Mouse (Mus musculus) kidney, postnatal 10 days (tissue): ENCODE results near the gene Mapk9.

Source experiments
- DNase-seq: peaks from one replicate; pipeline ENCODE4 v3.0.0; 2021; ENCODE audit warnings: mixed read lengths

The Mapk9 gene

GRCm38 (mm10) chr11:49841886-49842285 lies 4.7 kb upstream of the Mapk9 start:
- DNase-seq = no peak

DNA sequence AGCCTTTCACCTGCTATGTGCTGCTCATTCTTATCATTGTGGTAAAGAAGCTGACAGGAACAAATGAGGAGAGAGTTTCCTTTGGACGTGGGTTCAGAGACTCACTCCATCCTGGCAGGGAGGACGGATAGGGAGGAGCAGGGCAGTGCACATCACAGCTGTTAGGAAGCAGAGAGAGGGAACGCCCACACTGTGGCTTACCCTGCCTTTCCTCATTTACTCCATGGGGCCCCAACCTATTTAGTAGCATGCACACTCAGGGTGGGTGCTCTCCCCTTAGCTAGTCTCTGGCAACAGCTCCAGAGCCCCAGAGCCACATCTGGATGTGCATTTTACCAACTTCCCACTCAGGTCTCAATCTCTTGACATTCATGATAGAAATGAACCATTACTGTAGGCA lies 3.8 kb upstream of the Mapk9 start:
- DNase-seq = no peak

DNA sequence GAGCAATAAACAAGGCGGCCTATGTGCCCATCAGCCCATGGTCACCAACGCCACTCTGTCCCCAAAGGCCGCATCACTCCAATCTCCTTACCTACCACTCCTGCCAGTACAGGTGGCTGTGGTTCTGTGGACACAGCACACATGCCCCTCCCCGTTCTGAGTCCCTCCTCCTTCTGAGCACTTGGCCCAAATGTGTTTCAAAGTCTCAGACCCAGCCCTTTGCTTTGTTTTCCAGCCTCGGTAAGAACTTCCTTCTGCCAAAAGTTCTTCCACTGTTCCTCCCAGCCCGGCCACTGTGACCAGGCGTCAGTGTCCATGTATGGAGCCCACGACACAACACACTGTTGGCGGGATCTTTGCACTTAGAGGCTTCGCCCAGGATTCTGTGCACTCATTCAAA lies 2.2 kb upstream of the Mapk9 start:
- DNase-seq = no peak

GRCm38 (mm10) chr11:49844969-49845368 lies 1.6 kb upstream of the Mapk9 start:
- peak; percentile 83 for DNase-seq

- DNase-seq = no peak
Measured at GRCm38 (mm10) chr11:49845958-49846357, 593 bp upstream of the Mapk9 start.

DNA sequence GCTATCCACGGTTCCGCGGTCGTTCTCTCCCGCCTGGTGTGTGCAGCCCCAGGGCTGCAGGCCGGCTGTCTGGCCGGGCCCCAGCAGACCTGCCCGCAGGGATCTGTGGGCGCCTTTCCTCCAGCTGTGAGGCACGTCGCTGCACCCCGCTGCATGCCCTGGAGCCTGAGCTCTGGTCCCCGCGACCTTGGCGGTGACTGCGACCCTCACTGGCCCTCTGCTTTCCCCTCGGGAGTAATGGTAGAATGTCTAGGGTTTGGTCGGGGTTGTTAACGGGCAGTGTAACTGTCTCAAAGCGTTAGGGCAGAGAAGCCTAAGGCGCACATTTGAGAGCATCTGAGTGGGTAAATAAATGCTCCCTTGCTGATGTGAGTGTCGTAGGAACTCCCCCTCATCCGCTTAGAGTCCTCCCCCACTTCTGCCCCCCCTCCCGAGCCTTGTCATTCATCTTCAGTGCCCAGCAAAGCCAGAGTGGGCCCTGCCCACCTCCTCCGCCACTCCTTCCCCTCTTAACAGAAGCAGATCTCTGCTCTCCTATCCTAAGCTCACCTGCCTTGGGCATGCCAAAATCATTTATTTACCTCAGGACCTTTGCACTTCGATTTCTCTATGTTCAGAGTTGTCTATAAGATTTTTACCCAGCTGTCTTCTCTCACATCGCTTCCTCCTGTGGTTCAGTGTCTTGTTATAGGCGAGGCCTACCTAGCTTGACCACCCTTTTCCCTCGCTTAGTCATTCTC lies 690 bp downstream of the Mapk9 start:
- peak; percentile 54 for DNase-seq

GRCm38 (mm10) chr11:49847811-49848078 lies 1.2 kb downstream of the Mapk9 start:
- no peak for DNase-seq

- peak; percentile 54 for DNase-seq
Measured at GRCm38 (mm10) chr11:49848080-49848815, 1.7 kb downstream of the Mapk9 start.

DNA sequence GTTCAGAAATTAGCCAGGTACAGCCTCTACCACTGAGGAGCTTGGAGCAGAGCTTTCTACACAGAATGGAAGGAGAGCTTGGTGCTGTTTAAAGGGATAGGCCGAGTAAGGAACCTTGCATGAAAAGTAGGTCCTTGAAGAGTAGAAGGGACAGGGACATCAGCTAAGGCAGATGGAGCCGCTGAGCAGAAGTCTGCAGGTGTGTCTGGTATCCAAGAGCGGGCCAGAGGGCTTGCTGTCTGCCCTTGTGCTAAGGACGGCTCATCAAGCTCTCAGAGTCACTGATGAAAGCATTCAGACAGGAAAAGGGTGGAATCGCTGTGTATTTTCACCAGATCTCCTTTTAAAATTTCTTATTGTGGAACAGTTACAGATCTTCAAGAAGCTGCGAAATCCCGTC lies 3.8 kb downstream of the Mapk9 start:
- DNase-seq = no peak

DNA sequence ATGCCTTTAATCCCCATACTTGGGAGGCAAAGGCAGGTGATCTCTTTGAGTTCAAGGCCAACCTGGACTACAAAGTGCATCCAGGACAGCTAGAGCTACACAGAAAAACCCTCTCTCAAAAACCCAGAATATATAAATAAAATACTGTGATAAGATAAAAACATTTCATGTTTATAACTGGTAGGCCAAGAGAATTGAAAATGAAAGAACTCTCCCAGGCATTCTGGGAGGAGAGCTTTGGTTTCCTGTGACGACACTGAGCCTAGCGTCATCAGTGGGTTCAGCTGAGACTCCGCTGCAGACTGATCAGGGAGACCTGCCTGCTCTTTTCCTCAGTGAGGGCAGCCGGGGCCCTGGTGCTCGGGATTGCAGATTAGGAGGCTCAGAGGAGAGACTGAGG lies 8.6 kb downstream of the Mapk9 start:
- no peak for DNase-seq

GRCm38 (mm10) chr11:49861139-49861538 lies 14.6 kb downstream of the Mapk9 start:
- DNase-seq = no peak

- no peak for DNase-seq
Measured at GRCm38 (mm10) chr11:49863926-49864325, 17.4 kb downstream of the Mapk9 start.

- no peak for DNase-seq
Measured at GRCm38 (mm10) chr11:49867320-49867719, 20.8 kb downstream of the Mapk9 start.

- DNase-seq = peak; percentile 64
Measured at GRCm38 (mm10) chr11:49869762-49870161, 23.2 kb downstream of the Mapk9 start.

GRCm38 (mm10) chr11:49871914-49872313 lies 25.4 kb downstream of the Mapk9 start:
- peak; percentile 67 for DNase-seq

DNA sequence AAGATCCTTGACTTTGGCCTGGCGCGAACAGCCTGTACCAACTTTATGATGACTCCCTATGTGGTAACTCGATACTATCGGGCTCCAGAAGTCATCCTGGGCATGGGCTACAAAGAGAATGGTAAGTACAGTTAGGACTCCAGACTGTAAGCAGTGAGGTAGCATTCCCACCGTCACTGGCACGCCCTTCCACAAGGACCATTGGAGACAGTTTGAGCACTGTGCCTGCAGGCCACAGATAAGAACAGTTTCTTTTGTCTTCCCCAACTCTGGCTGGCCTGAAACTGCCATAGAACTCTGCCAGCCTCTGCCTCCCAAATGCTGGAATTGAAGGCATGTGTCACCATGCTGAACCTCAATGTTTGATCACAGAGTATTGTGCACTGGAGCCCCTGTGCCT lies 26.2 kb downstream of the Mapk9 start:
- no peak for DNase-seq

DNA sequence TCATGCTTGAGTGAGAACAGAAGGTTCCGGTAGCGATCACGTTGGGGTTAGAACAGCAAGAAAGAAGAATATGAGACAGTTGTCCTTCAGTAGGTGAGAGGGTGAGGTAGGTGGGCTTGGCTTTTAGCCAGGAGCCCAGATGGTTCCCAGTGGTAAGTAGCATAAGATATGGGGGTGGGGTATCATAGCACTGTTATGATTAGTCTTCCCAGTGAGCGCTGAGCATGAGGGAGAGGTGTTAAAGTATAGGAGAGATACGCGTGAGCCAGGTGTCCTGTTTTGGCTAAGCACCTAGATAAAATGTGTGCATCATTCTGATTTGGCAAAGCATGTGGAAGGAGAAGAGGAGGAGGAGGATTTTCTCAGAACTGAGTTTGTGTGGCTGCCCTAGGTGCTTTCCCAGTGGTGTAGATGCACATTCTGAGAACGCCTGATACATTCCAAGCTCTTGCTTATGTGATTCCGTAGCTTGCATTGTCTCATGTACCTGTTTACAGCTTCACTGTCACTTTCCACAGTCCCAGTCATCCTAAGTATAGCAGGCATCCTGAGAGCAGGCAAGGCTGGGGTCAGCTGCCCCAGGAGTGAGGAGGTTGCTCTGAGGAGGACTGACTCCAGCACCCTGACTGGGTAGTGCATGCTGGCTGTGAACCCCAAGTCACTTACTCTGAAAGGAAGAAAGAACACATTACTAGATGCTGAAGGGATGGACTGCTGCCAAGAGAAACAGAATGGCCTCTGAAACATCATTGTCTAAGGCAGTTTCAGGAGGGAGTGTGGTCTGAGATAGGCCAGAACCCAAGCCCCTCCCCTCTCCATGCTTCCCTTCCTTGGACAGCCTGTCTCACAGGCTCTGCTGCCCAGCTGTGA lies 30.6 kb downstream of the Mapk9 start:
- DNase-seq = peak; percentile 43

- DNase-seq = peak; percentile 19
Measured at GRCm38 (mm10) chr11:49879950-49880642, 33.5 kb downstream of the Mapk9 start.

DNA sequence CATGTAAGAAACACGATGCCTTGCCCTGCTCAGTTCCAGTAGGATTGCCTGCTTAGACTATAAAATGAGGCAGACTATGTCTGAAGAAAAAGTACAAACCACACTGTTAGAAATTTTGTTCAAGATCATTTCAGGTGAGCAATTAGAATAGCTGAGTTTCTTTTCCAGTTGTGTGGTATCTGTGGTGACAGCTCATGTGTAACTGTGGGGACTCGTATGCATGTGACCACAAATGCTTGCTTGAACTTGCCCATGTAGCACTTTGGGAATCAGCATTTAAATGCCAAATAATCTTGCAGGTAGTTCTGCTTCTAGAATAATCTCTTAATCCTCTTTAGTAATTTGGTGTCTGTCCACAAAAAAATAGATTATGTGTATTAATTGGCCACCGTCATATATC lies 36.8 kb downstream of the Mapk9 start:
- no peak for DNase-seq

GRCm38 (mm10) chr11:49888469-49888868 lies 41.9 kb downstream of the Mapk9 start:
- no peak for DNase-seq

GRCm38 (mm10) chr11:49891993-49892392 lies 45.4 kb downstream of the Mapk9 start:
- no peak for DNase-seq

DNA sequence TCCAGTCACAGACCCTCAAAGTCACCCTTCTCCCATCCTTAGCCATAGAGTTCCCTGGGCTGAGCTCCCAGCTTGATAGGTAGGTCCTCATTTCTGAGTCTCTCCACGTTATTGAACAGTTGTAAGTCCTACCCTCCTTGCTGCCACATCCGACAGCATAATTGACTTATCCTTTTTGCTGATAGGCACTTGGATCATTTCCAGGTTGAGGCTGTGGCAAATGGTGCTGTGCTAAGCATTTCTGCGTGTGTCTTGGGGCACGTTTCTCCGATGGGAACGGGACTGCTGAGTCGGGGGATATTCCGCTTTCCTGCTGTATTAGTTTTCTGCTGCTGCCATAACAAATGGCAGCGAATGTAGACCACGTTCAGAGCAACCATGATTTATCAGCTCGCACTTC lies 47.3 kb downstream of the Mapk9 start:
- no peak for DNase-seq

GRCm38 (mm10) chr11:49895966-49896590 lies 49.5 kb downstream of the Mapk9 start:
- no peak for DNase-seq
